Mouse (Mus musculus): Measurements from ENCODE around the gene Dzip1. TPM values are rescaled to one million over a fixed set of nuclear protein-coding genes. Genes with fewer than 3 reads are reported as not detected.

The Dzip1 gene
- total RNA-seq, 2 experiments from 2014 or later, result 11.6 to 12.3 TPM

- no peak for DNase-seq (ENCODE audit: low spot score in 2 of 2)
These were observed 3.3 kb upstream of the Dzip1 start for GRCm38 (mm10) chr14:118928565-118928964.

- no peak for DNase-seq (ENCODE audit: low spot score in 2 of 2)
These were observed 2.5 kb downstream of the Dzip1 start for GRCm38 (mm10) chr14:118922667-118923184.

- DNase-seq (ENCODE audit: low spot score in 2 of 2), result no peak
These were observed 3.0 kb downstream of the Dzip1 start for GRCm38 (mm10) chr14:118922251-118922650.

- no peak for DNase-seq (ENCODE audit: low spot score in 2 of 2)
These were observed 4.6 kb downstream of the Dzip1 start for GRCm38 (mm10) chr14:118920654-118921053.

GRCm38 (mm10) chr14:118919025-118919424 is 6.2 kb downstream of the Dzip1 start:
- no peak for DNase-seq (ENCODE audit: low spot score in 2 of 2)

- DNase-seq (ENCODE audit: low spot score in 2 of 2), result no peak
These were observed 11.6 kb downstream of the Dzip1 start for GRCm38 (mm10) chr14:118913651-118914050.

- DNase-seq (ENCODE audit: low spot score in 2 of 2), result no peak
These were observed 13.7 kb downstream of the Dzip1 start for GRCm38 (mm10) chr14:118911521-118911920.

GRCm38 (mm10) chr14:118910332-118911222 is 14.7 kb downstream of the Dzip1 start:
- DNase-seq (ENCODE audit: low spot score in 2 of 2), result peak; percentile 56 to 66

GRCm38 (mm10) chr14:118909872-118910271 is 15.4 kb downstream of the Dzip1 start:
- DNase-seq (ENCODE audit: low spot score in 2 of 2), result no peak

GRCm38 (mm10) chr14:118907592-118907991 is 17.7 kb downstream of the Dzip1 start:
- no peak for DNase-seq (ENCODE audit: low spot score in 2 of 2)

- DNase-seq (ENCODE audit: low spot score in 2 of 2), result no peak
These were observed 21.2 kb downstream of the Dzip1 start for GRCm38 (mm10) chr14:118903867-118904562.

- DNase-seq (ENCODE audit: low spot score in 2 of 2), result no peak
These were observed 21.9 kb downstream of the Dzip1 start for GRCm38 (mm10) chr14:118903397-118903796.

- no peak for DNase-seq (ENCODE audit: low spot score in 2 of 2)
These were observed 24.3 kb downstream of the Dzip1 start for GRCm38 (mm10) chr14:118900911-118901310.

GRCm38 (mm10) chr14:118899940-118900339 is 25.3 kb downstream of the Dzip1 start:
- no peak for DNase-seq (ENCODE audit: low spot score in 2 of 2)

- no peak for DNase-seq (ENCODE audit: low spot score in 2 of 2)
These were observed 29.6 kb downstream of the Dzip1 start for GRCm38 (mm10) chr14:118895655-118896054.

GRCm38 (mm10) chr14:118895228-118895627 is 30.0 kb downstream of the Dzip1 start:
- DNase-seq (ENCODE audit: low spot score in 2 of 2), result no peak

- DNase-seq (ENCODE audit: low spot score in 2 of 2), result no peak
These were observed 35.2 kb downstream of the Dzip1 start for GRCm38 (mm10) chr14:118890101-118890500.

GRCm38 (mm10) chr14:118884250-118884556 is 41.1 kb downstream of the Dzip1 start:
- no peak for DNase-seq (ENCODE audit: low spot score in 2 of 2)

GRCm38 (mm10) chr14:118883344-118884249 is 41.7 kb downstream of the Dzip1 start:
- no peak for DNase-seq (ENCODE audit: low spot score in 2 of 2)

GRCm38 (mm10) chr14:118880696-118881095 is 44.6 kb downstream of the Dzip1 start:
- DNase-seq (ENCODE audit: low spot score in 2 of 2), result no peak

GRCm38 (mm10) chr14:118878346-118878910 is 46.8 kb downstream of the Dzip1 start:
- DNase-seq (ENCODE audit: low spot score in 2 of 2), result no peak

All from adrenal gland, adult 18-20 months (tissue).